Mouse (Mus musculus): Measurements from ENCODE around the gene 1600014C10Rik.

- no peak for TF ChIP-seq CTCF (IDR thresholded peaks at IDR 0.05)
- no peak for TF ChIP-seq EP300 (IDR thresholded peaks at IDR 0.05)
These were observed 1.8 kb downstream of the 1600014C10Rik start for GRCm38 (mm10) chr7:38184786-38185185.
